Mouse (Mus musculus): ENCODE measurements around the gene Bnipl. TPM values are rescaled to one million over a fixed set of nuclear protein-coding genes. Genes with fewer than 3 reads are reported as not detected.
"Not testable (repeated sequence)": the region's sequence is repeated elsewhere in the genome, so short reads cannot be mapped to it uniquely, and the experiment has no call there.

The Bnipl gene
- total and polyA plus RNA-seq, 2 experiments from 2014 or later, result not detected

DNA sequence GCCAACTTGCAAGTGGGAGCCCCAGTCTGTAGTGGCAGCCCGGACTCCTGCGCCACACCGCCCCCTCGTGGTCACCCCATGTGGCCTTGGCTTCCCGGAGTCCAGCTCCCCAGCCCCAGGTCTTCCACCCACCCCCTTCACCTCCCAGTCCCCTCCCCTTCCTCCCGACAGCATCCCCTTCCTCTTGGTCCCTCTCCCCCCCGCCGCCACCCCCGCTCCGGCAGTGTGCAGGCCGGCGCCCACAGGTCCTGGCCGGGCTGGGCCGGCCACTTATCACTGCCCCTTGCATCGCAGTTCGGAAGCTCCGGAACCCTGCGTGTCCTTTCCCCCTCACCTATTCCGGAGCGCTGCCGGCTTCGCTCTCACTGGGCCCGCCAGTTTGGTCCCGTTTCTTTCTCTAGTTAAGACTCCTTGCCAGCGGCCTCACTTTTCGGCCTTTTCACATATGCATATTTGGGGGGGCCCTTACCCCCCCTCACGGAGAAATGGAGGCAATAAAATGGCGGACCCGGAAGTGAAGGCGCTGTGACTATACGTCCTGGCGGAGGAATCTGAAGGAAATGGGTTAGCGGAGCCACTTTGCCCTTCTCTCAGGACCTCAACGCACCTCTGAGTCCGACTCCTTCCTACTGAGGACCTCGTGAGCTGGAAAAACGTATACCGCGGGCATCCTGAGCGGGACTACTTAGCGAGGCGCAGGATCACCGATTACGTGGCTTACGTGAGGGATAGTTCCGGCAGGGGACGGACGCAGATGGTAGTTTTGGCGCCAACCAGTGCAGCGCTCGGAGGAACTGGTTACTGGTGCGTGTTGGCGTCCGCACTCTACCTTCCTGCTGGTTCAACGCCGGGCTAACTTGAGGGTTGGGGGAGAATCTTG lies 33.5 kb downstream of the Bnipl start, which contains the start of gene Gabpb2:
Gabpb2 (minus strand) TSS at position 662 of the 880 bp plus-strand sequence.
- Histone ChIP-seq H3K4me2 (ENCODE audit: low read depth, low read length, poor library complexity, severe bottlenecking) (peak within 1 kb of the TSS; percentile 67), H3K9ac (replicated peaks; ENCODE audit: low read length, poor library complexity, severe bottlenecking) (peak within 1 kb of the TSS; percentile 87), H3K27me3 (ENCODE audit: insufficient read depth, low read length) (no peaks in the 10 kb centered on the region), H3K4me3 (ENCODE audit: low read depth, low read length) (peak within 1 kb of the TSS; percentile 63), H3K4me1 (ENCODE audit: insufficient read depth, low read length) (no peaks in the 10 kb centered on the region), H3K9me3 (ENCODE audit: low read length) (no peaks in the 10 kb centered on the region), H3K36me3 (ENCODE audit: insufficient read depth, low read length) (peaks cover 21% of the 10 kb centered on the region; the same call in 1 of the 2 replicates), H3K27ac (ENCODE audit: low read depth, low read length) (peak within 1 kb of the TSS; percentile 96)
- peak; percentile 82 for TF ChIP-seq CTCF (IDR thresholded peaks at IDR 0.05)
- DNase-seq (ENCODE audit: low spot score), result peak; percentile 93
- ATAC-seq (ENCODE audit: low FRiP score), result peak; percentile 91
- WGBS, result under 1% methylated on average over 52 of the region's 56 CpGs

DNA sequence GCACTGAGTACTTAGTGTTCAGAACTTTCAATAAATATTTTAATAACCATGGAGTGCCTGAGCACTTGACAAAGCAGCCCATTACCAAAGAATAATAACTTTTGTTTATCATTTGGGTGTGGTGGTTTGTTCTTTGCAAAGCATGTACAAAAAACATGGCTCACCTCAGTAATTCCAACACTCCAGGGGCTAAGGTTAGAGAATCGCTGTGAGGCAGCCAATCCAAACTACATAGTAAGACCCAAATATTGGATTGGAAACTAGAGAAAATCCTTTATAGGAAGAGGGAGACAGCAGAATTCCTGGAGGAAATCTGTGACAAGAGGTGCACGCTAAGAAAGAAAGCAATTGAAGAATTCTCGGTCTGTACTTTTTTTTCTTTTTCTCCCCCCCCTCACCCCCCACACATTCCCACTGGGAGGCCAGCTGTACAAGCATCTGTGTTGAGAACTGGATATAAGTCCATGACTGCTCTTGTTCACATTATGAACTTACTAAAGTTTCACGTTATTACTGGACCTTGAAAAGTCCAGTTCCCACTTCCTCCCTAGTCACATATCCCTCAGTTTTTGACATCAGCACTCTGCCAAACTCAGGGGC lies 34.2 kb downstream of the Bnipl start:
- Histone ChIP-seq H3K36me3 (ENCODE audit: insufficient read depth, low read length) (peaks cover 19% of the 10 kb centered on the region; the same call in 1 of the 2 replicates), H3K4me3 (ENCODE audit: low read depth, low read length) (peak overlapping the region; percentile 63), H3K4me1 (ENCODE audit: insufficient read depth, low read length) (no peaks in the 10 kb centered on the region), H3K9ac (replicated peaks; ENCODE audit: low read length, poor library complexity, severe bottlenecking) (peak overlapping the region; percentile 87; the same call in 1 of the 2 replicates), H3K27ac (ENCODE audit: low read depth, low read length) (peak overlapping the region; percentile 96), H3K27me3 (ENCODE audit: insufficient read depth, low read length) (no peaks in the 10 kb centered on the region), H3K9me3 (ENCODE audit: low read length) (no peaks in the 10 kb centered on the region), H3K4me2 (ENCODE audit: low read depth, low read length, poor library complexity, severe bottlenecking) (peak overlapping the region; percentile 67)
- 20% methylated on average over 4 of the region's 4 CpGs for WGBS
- DNase-seq (ENCODE audit: low spot score) (no peak), ATAC-seq (ENCODE audit: low FRiP score) (no peak; the same call in 1 of the 2 replicates)
- no peak for TF ChIP-seq CTCF (IDR thresholded peaks at IDR 0.05)

DNA sequence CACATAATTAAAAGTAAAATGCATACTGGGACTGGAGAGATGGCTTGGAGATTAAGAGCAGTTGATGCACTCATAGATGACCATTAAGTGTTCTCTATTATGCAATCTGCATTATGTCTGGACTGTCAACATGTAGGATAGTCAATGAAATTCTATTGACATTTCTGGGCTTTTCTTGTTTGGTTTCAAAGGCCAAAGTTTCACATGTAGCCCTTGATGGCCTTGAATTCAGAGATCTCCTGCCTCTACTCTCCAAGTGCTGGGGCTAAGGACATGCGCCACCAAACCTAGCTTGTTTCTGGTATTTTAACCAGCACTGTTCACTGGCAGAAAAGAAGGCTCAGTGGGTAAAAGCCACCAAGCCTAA lies 37.4 kb downstream of the Bnipl start:
- H3K36me3 ChIP-seq (ENCODE audit: insufficient read depth, low read length), result peaks cover 6% of the 10 kb centered on the region; the same call in 1 of the 2 replicates
- no peak for TF ChIP-seq CTCF (IDR thresholded peaks at IDR 0.05)
- ATAC-seq (ENCODE audit: low FRiP score) (no peak), DNase-seq (ENCODE audit: low spot score) (no peak)
- H3K9me3 ChIP-seq (ENCODE audit: low read length), result no peaks in the 10 kb centered on the region
- H3K4me2 ChIP-seq (ENCODE audit: low read depth, low read length, poor library complexity, severe bottlenecking), result no peak overlapping the region
- H3K4me1 ChIP-seq (ENCODE audit: insufficient read depth, low read length), result no peaks in the 10 kb centered on the region
- no peak overlapping the region for H3K9ac ChIP-seq (replicated peaks; ENCODE audit: low read length, poor library complexity, severe bottlenecking)
- no peak overlapping the region for H3K4me3 ChIP-seq (ENCODE audit: low read depth, low read length)
- H3K27ac ChIP-seq (ENCODE audit: low read depth, low read length), result no peak overlapping the region
- H3K27me3 ChIP-seq (ENCODE audit: insufficient read depth, low read length), result no peaks in the 10 kb centered on the region
- WGBS, result 93% methylated on average over 1 of the region's 1 CpGs

DNA sequence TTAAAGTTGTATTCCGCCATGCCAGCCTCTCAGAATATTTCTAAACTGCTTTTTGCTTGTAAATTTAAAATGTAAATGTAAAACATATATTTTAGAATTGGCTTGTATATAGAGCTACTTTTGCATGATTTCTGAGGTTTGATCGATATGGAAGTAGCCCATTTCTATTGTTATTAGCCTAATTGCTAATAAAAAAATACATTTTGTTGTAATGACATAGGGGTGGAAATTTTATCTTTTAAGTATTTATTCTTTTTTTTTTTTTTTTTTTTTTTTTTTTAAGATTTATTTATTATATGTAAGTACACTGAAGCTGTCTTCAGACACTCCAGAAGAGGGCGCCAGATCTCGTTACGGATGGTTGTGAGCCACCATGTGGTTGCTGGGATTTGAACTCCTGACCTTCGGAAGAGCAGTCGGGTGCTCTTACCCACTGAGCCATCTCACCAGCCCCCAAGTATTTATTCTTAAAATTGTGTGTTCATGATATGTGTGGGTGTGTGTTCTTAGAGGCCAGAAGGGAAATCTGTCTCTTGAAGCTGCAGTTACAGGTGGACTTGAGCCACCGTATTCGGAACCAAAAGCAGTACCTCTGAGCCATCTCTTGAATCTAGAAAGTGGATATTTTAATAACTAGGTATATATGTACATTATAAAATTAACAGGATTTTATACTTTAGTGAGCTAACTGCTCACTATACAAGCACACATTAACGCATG lies 37.9 kb downstream of the Bnipl start:
- H3K4me1 ChIP-seq (ENCODE audit: insufficient read depth, low read length); H3K9me3 ChIP-seq (ENCODE audit: low read length); ATAC-seq (ENCODE audit: low FRiP score); H3K4me2 ChIP-seq (ENCODE audit: low read depth, low read length, poor library complexity, severe bottlenecking); H3K27ac ChIP-seq (ENCODE audit: low read depth, low read length); H3K4me3 ChIP-seq (ENCODE audit: low read depth, low read length); DNase-seq (ENCODE audit: low spot score); H3K36me3 ChIP-seq (ENCODE audit: insufficient read depth, low read length); H3K9ac ChIP-seq (replicated peaks; ENCODE audit: low read length, poor library complexity, severe bottlenecking); H3K27me3 ChIP-seq (ENCODE audit: insufficient read depth, low read length): not testable (repeated sequence)
- WGBS, result 94% methylated on average over 7 of the region's 10 CpGs

DNA sequence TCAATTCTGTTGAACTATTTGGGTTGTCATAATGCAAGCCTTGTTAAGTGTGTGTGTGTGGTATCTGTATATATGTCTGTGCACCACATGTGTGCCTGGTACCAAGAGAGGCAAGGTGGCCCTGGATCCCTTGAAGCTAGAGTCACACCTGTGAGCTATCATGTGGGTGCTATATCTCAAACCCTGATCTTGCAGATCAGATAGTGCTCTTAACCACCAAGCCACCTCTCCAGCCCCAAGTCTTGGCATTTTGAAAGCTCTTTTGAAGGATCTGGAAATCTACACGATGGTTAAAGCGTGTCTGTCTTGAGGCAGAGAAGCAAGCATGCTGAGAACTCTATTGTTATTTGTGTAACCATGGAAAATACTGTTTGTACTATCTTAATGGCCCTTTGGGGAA lies 40.4 kb downstream of the Bnipl start:
- H3K9ac ChIP-seq (replicated peaks; ENCODE audit: low read length, poor library complexity, severe bottlenecking), result no peak overlapping the region
- no peak overlapping the region for H3K4me3 ChIP-seq (ENCODE audit: low read depth, low read length)
- H3K27ac ChIP-seq (ENCODE audit: low read depth, low read length), result no peak overlapping the region
- no peaks in the 10 kb centered on the region for H3K27me3 ChIP-seq (ENCODE audit: insufficient read depth, low read length)
- no peak for TF ChIP-seq CTCF (IDR thresholded peaks at IDR 0.05)
- H3K36me3 ChIP-seq (ENCODE audit: insufficient read depth, low read length), result peaks cover 15% of the 10 kb centered on the region; the same call in 1 of the 2 replicates
- DNase-seq (ENCODE audit: low spot score), result no peak
- no peak for ATAC-seq (ENCODE audit: low FRiP score)
- H3K4me1 ChIP-seq (ENCODE audit: insufficient read depth, low read length), result no peaks in the 10 kb centered on the region
- H3K4me2 ChIP-seq (ENCODE audit: low read depth, low read length, poor library complexity, severe bottlenecking), result no peak overlapping the region
- H3K9me3 ChIP-seq (ENCODE audit: low read length), result no peaks in the 10 kb centered on the region
- 28% methylated on average over 2 of the region's 2 CpGs for WGBS
